Mouse (Mus musculus): Measurements from ENCODE around the gene Znfx1.

DNA sequence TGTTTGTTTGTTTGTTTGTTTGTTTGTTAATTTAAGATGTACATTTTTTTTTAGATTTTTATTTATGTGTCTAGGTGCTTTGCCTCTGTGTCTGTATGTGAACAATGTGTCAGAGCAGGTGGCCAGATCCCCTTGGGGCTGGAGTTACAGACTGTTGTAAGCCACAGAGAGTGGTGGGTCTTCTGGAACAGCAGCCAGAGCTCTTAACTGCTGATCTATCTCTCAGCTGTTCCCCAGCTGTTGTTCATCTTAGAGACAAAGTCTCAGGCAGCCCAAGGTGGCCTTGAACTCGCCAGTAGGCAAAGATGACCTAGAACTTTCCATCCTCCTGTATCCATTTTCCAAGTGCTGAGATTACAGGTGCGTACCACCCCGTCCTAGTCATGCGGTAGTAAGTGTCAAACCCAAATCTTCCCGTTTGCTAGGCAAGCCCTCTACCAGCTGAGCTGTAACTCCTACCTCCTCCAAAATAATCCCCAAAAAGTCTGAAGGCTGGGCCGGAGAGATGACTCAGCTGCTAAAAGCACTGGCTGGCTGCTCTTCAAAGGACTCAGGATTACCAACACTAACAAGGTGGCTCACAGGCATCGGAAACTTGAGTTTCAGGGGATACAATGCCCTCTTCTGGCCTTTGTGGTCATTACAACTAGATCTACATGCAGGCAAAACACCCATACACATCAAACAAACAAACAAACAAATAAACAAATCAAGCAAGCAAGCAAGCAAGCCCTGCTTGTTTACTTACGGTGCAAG lies 58.5 kb downstream of the Znfx1 start:
- TF ChIP-seq POLR2A (IDR thresholded peaks at IDR 0.05; ENCODE audit: insufficient read depth, low read depth, low read length): no peak
- peak; percentile 92 for TF ChIP-seq CTCF (IDR thresholded peaks at IDR 0.05)

Data from heart, adult 2 months (tissue).